Mouse (Mus musculus): ENCODE measurements around the gene 7530416G11Rik.
A peak's percentile ranks its signal among the peaks of the same experiment; 100 is the strongest.

7530416G11Rik gene

DNA sequence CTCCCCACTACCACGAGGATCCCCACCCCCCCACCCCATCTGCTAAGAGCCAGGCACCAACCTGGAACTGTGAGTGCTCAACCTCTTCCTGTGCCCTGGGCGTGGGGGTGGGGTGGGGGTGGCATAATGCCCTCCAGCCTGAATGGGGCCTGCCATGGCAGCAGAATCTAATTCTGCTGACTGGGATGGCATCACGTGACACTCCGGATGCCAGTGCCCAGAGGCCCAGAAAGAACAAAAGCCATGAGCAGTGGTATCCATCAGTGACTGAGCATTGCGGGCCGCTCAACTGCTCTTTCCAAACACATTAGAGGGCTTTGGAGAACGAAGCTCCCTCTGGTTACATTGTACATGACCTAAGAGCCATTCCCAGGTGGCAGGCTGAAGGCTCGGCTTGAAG, at the start of gene 7530416G11Rik:
TSS of gene 7530416G11Rik (minus strand) at position 101 of the 400 bp plus-strand sequence.
- DNase-seq (ENCODE audit: low read depth, low spot score), result no peak

DNA sequence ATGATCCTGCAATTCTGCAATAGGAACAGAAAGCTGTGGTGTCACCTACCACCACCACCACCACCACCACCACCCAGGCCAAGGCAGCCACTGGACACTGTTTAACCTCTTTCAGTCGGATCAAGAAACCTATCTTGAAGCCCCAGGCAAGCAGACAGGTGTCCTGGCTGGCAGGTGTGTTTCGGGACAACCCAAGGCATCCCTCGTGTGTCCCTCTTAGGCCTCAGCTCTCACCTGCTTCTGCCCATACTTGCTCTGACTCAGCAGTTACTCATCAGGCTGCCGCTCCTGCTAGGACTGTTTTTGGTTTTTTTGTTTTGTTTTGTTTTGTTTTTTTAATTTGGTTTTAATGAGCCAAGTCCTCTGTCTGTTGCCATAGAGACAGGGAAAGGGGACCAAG, 43.5 kb upstream of the 7530416G11Rik start:
- peak; percentile 32 for DNase-seq (ENCODE audit: low read depth, low spot score)

DNA sequence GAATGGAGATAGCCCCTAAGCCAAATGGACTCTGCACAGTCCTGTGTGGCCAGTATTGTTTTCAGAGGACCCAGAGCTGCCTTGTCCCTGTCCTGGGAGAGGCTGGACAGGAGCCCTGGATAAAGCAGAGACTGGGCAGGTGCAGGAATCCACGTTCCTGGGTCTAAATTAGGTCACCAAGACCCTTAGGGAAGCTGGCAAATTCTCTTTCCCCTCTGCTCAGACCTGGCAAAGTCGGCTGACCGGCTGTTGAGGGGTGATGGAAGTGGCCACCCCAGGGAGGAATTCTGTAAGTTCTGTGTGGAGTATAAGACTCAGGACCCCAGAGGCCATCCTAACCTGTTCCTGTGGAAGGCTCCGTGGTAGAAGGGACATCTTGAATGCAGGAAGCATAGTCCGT, 42.3 kb upstream of the 7530416G11Rik start:
- peak; percentile 7 for DNase-seq (ENCODE audit: low read depth, low spot score)

GRCm38 (mm10) chr15:85538170-85538569, 35.1 kb upstream of the 7530416G11Rik start:
- no peak for DNase-seq (ENCODE audit: low read depth, low spot score)

DNA sequence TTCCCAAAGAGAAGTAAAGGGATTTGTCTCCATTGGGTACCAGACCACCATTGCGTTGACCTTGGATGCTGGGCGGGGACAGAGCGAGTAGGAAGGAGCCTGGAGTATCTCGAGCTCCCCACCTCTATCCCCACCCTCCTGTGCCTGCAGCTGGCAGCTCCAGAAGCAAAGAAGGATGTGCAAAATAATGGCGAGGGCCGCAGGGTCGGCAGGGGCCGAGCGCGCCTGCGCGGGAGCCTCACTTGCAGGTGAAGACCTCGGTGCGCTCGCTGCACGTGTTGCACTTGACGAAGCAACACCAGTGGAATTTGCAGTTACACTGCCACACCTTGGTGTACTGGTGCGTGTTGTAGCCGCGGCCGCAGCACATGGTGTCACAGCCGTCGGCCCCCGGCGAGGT, 34.1 kb upstream of the 7530416G11Rik start:
- no peak for DNase-seq (ENCODE audit: low read depth, low spot score)

- DNase-seq (ENCODE audit: low read depth, low spot score), result no peak
These were observed 31.6 kb upstream of the 7530416G11Rik start for GRCm38 (mm10) chr15:85534646-85535045.

DNA sequence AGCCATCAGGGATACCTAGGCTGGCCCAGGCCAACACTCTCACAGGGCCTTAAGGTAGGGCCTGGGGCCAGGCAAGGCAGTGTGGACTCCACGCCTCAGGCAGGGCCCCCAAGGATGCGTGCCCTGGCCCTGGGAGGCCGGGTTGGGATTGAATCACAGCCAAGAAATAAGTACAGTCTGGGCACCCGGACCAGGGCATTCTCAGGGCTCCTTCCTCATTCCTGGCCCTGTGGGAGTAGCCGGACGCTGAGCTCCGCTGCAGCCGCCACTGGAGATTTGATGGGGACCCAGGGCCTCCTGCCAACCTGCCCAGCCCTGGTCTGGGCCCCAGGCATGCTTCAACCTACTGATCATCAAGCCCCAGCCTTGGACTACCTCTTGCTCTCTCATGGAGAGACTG, 31.2 kb upstream of the 7530416G11Rik start:
- no peak for DNase-seq (ENCODE audit: low read depth, low spot score)

DNA sequence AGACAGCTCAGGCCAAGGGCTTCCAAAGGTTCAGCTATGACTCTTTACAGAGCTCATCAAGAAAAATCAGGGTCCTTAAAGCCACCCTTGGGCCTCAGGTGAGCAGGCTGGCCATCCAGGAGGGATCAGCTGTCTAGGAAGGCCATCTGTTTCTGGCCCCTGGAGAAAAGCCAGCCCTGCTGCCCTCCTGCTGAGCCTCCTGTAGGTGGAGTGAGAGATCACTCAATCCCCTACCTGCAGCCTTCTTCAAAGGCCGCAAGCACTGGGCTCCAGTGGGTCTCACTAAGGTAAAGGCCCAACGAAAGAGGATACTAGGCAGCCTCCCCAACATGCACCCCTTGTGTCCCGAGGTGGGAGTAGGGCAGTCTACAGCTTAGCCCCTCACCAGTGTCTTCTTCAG, 29.0 kb upstream of the 7530416G11Rik start:
- DNase-seq (ENCODE audit: low read depth, low spot score), result no peak

GRCm38 (mm10) chr15:85529911-85530310, 26.9 kb upstream of the 7530416G11Rik start:
- no peak for DNase-seq (ENCODE audit: low read depth, low spot score)

GRCm38 (mm10) chr15:85524404-85524950, 21.4 kb upstream of the 7530416G11Rik start:
- no peak for DNase-seq (ENCODE audit: low read depth, low spot score)

- peak; percentile 34 for DNase-seq (ENCODE audit: low read depth, low spot score)
These were observed 20.4 kb upstream of the 7530416G11Rik start for GRCm38 (mm10) chr15:85523173-85523991.

GRCm38 (mm10) chr15:85519438-85519837, 16.4 kb upstream of the 7530416G11Rik start:
- DNase-seq (ENCODE audit: low read depth, low spot score), result no peak

- no peak for DNase-seq (ENCODE audit: low read depth, low spot score)
These were observed 4.5 kb upstream of the 7530416G11Rik start for GRCm38 (mm10) chr15:85507370-85508014.

GRCm38 (mm10) chr15:85506680-85507079, 3.7 kb upstream of the 7530416G11Rik start:
- no peak for DNase-seq (ENCODE audit: low read depth, low spot score)

- DNase-seq (ENCODE audit: low read depth, low spot score), result no peak
These were observed 2.3 kb upstream of the 7530416G11Rik start for GRCm38 (mm10) chr15:85505118-85505925.

- DNase-seq (ENCODE audit: low read depth, low spot score), result no peak
These were observed 2.8 kb downstream of the 7530416G11Rik start for GRCm38 (mm10) chr15:85500267-85500666.

GRCm38 (mm10) chr15:85497981-85498475, 5.0 kb downstream of the 7530416G11Rik start:
- no peak for DNase-seq (ENCODE audit: low read depth, low spot score)

DNA sequence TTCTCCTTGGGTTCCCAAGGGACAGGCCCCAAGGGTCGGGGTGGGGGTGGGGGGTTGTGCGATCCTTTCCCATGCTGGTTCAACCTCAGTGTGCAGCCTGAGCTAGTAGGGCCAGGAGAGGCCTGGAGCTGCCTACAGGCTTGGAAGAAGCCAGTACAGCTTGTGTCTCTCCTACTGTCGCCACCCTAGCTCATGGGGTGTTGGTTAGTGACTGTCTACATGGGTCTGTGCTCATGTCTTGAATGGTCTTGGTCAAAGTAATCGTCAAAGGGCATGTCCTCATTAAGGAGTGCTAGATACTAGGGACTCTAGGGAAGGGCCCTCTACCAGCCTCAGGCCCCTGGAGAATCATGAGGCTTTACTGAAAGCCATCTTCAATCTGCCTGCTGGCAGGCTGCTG, 5.5 kb downstream of the 7530416G11Rik start:
- no peak for DNase-seq (ENCODE audit: low read depth, low spot score)

DNA sequence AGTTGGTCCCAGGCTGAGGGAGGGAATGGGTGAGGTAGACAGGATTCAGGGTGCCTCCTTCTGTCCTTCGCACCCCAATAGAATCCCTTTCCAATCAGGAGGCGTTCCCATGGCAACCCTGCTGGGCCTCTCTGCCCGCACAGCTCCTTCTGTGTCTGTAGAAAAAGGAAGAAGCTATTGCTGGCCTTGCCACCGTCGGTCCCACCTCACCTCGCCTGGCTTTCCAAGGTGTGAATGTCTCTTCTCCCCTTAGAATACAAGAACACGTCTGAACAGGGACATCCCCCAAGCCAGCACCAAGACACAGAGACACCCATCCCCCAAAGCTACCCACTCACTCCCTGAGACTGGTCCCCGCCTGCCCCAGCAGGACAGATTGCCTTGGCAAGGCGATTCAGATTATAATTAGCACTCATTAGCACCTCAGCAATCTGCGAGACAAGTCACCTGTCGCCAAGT, 8.8 kb downstream of the 7530416G11Rik start:
- peak; percentile 89 for DNase-seq (ENCODE audit: low read depth, low spot score)

DNA sequence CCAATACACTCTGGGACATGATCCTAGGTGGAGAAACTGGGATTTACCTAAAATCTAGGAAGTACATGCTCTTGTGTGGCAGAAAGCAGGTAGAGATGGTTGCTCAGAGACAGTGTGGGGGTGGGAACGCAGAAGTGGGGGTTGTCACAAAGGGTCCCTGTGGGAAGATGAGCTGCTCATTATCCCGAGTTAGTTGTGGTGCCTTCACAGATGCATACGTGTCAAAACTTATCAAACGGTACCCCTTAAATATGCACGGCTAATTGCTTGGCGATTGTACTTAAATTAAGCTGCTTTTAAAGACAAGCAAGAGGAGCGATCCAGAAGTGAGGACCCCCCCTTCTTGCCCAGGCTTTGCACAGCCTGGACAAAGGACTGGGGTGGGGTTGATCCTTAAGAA, 13.3 kb downstream of the 7530416G11Rik start:
- DNase-seq (ENCODE audit: low read depth, low spot score), result no peak

DNA sequence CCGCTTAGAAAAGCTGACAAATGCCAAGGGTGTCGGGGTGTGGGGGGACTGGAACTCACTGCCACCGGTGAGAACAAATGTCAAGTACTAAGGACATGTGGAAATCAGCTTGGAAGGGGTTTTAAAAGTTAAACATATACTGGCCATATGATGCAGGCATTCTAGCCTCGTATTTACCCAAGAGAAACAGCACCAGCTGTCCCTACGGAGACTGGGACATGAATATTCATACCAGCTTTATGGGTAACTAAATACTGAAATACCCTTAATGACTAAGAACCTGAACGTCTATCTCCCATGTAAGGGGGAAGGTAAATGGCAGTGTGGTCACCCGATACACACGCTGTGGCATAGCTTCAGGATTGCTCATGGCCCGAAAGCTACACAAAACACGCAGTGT, 14.1 kb downstream of the 7530416G11Rik start:
- no peak for DNase-seq (ENCODE audit: low read depth, low spot score)

DNA sequence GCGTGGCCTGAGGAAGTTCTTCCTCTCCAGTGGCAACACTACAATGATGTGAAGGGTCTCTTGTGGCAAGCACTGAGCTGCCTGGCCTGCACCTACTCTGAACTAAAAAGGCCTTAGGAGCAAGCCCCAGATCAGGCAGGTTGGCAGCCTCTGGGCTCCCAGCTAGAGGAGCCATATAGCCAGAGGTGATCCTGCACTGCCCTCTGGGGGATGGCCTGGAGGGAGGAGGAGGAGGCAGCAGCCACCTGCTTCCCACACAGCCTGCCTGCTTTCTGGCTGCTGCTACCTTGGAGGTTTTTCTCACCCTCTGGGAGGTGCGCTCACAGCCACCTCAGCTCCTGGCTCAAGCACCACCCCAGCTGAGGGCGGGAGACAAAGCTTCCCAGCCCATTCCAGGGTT, 22.4 kb downstream of the 7530416G11Rik start:
- peak; percentile 64 for DNase-seq (ENCODE audit: low read depth, low spot score)

Data from brain, adult 2 months (tissue).